Mouse (Mus musculus) midbrain, postnatal 0 days (tissue): ENCODE results near the gene Cxcr2. TPM values are rescaled to one million over a fixed set of nuclear protein-coding genes. Genes with fewer than 3 reads are reported as not detected.

Experiments used
- ATAC-seq: fragments of 200-750 bp; cut with Nextera tagmentation; 2 replicates; pipeline ENCODE4 v1.8.0; 2017; ENCODE audit warnings: moderate number of reproducible peaks, mild to moderate bottlenecking, moderate TSS enrichment, moderate library complexity; ENCODE audit not compliant: low FRiP score
- DNase-seq: peaks from one replicate; pipeline ENCODE4 v3.0.0-alpha.2; 2015; ENCODE audit warnings: low spot score
- H3K27ac ChIP-seq: fragments of 300-500 bp; sonication (generic); 2 replicates; pipeline ENCODE4 v1.5.1; 2014; ENCODE audit warnings: low read depth, mild to moderate bottlenecking, low read length, mixed read lengths
- H3K27me3 ChIP-seq: fragments of 300-500 bp; sonication (generic); 2 replicates; pipeline ENCODE4 v1.6.1; 2014; ENCODE audit warnings: low read length, control low read depth, mixed read lengths; ENCODE audit not compliant: insufficient read depth
- H3K36me3 ChIP-seq: fragments of 300-500 bp; sonication (generic); 2 replicates; pipeline ENCODE4 v1.6.1; 2014; ENCODE audit warnings: low read length, control low read depth, mixed read lengths; ENCODE audit not compliant: insufficient read depth
- H3K4me1 ChIP-seq: fragments of 300-500 bp; sonication (generic); 2 replicates; pipeline ENCODE4 v1.6.1; 2014; ENCODE audit warnings: mild to moderate bottlenecking, control low read depth, antibody characterized with exemption, low read length, mixed read lengths; ENCODE audit not compliant: insufficient read depth
- H3K4me2 ChIP-seq: fragments of 300-500 bp; sonication (generic); 2 replicates; pipeline ENCODE4 v1.6.1; 2014; ENCODE audit warnings: low read depth, mild to moderate bottlenecking, low read length, mixed read lengths; ENCODE audit not compliant: poor library complexity, severe bottlenecking
- H3K4me3 ChIP-seq: fragments of 300-500 bp; sonication (generic); 2 replicates; pipeline ENCODE4 v1.5.1; 2014; ENCODE audit warnings: low read depth, mild to moderate bottlenecking, low read length, moderate library complexity
- H3K9ac ChIP-seq: fragments of 300-500 bp; sonication (generic); replicated peaks from 2 replicates; pipeline ENCODE4 v1.6.1; 2014; ENCODE audit warnings: mild to moderate bottlenecking, low read length, moderate library complexity, mixed read lengths; ENCODE audit not compliant: poor library complexity, severe bottlenecking
- H3K9me3 ChIP-seq: fragments of 300-500 bp; sonication (generic); 2 replicates; pipeline ENCODE4 v1.6.1; 2016; ENCODE audit warnings: low read length, control low read depth
- CTCF ChIP-seq: IDR thresholded peaks from 2 replicates; pipeline ENCODE4 v1.5.1; 2016; ENCODE audit warnings: antibody characterized with exemption, mild to moderate bottlenecking
- WGBS: fragments of 180-500 bp; shearing (Covaris S2); extraction: QIAGEN DNeasy Blood & Tissue Kit; methylation state at CpG from one replicate; pipeline ENCODE4 v1.1.7; 2014; 5-methylcytosine and 5-hydroxymethylcytosine counted together
- polyA plus RNA-seq: library from polyadenylated mRNA; unstranded; fragments of >200 nt; fragmentation: Nextera tagmentation; extraction: Ambion mirVana; gene quantifications from 2 replicates; pipeline ENCODE4 v1.2.1, GENCODE M21; 2015
- total RNA-seq: library from RNA; depleted of rRNA; stranded (reverse); fragments of >200 nt; gene quantifications from 2 replicates; pipeline ENCODE4 v1.2.3, GENCODE M21; 2014; rRNA removed

Gene Cxcr2
- total RNA-seq (0.38 TPM in 1 of 2 replicates, not detected in the other), polyA plus RNA-seq (0.05 and 0.16 TPM in 2 replicates)

DNA sequence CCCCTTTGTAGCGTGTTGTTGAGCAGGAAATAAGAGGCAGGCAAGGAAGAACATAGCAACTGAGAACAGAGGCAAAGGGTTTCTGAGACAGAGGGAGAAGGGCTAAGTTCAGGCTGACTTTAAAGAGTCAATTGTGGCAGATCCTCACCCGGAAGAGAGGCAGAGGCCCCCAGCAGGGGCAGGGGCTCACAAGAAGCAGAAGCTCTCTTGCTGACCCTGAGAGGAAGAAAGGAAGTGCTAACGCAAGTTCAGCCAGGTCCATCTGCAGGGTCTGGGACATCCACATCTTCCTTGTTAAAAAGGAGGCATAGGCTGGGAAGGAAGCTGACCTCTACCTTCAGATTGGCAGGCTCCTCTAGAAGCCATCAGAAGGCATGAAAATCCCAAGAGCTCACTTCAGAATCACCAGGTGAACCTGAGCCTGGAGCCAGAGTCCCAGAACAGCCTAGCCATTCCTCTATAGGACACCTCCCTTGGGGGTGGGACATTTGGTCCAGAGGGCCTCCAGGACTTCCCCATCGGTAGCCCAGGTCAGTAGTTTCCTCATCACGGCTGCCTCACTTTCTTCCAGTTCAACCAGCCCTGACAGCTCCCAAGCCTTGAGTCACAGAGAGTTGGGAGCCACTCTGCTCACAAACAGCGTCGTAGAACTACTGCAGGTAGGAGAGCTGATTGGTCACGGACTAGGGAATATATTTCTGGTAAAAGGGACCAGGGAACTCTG, at the start of gene Cxcr2:
TSS of gene Cxcr2 (plus strand) at position 529 of the 724 bp plus-strand sequence.
- no peak within 1 kb of the TSS for H3K4me3 ChIP-seq
- TF ChIP-seq CTCF = no peak
- no peaks in the 10 kb centered on the region for H3K36me3 ChIP-seq
- H3K27ac ChIP-seq = no peak within 1 kb of the TSS
- no peak within 1 kb of the TSS for H3K9ac ChIP-seq
- 75% methylated on average over 8 of the region's 8 CpGs for WGBS
- DNase-seq = no peak
- no peaks in the 10 kb centered on the region for H3K4me1 ChIP-seq
- no peaks in the 10 kb centered on the region for H3K9me3 ChIP-seq
- H3K4me2 ChIP-seq = no peak within 1 kb of the TSS
- no peak for ATAC-seq
- no peaks in the 10 kb centered on the region for H3K27me3 ChIP-seq

DNA sequence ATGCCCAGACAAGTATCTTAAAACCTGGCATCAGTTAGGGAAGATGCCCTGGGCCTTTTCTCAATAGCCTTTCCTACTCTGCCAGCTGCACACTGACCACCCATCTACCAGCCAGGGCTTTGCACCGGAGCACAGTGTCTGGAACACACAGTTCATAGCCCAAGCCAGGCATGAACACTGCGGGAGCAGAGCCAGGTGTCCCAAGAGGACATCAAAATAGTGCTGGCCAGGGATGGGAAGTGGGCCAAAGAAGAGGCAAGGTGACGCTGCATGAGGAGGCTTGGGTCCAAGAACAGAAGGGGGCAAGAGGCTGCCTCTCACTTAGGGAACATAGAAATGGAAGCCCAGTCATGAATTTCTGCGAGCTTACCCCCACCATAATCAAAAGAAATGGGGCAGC, 48.1 kb upstream of the Cxcr2 start:
- no peaks in the 10 kb centered on the region for H3K9me3 ChIP-seq
- H3K36me3 ChIP-seq = no peaks in the 10 kb centered on the region
- no peak overlapping the region for H3K9ac ChIP-seq
- no peak overlapping the region for H3K27ac ChIP-seq
- H3K27me3 ChIP-seq = no peaks in the 10 kb centered on the region
- no peaks in the 10 kb centered on the region; the same call in 1 of the 2 replicates for H3K4me1 ChIP-seq
- ATAC-seq = no peak
- no peak for TF ChIP-seq CTCF
- no peak overlapping the region for H3K4me3 ChIP-seq
- no peak for DNase-seq
- 79% methylated on average over 4 of the region's 4 CpGs for WGBS
- no peak overlapping the region for H3K4me2 ChIP-seq

DNA sequence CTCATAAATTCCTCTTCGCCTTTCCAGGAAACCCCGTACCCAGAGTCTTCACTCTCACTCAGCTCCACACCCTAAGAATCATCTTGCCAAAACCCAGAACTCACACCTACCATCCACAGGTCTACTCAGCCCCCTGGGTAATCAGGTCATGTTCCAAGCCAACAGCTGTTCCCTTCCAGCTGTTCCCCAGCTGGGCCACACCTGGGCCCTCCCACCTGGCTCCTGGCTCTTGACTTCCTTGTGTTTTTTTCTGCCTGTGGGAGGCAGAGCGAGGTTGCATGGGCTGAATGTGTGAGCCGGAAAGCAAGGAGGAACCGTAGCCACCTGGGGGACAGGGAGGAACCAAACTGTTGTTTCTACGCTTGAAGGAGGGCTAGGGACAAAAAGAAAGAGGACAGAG, 47.6 kb upstream of the Cxcr2 start:
- ATAC-seq (no peak), DNase-seq (no peak)
- Histone ChIP-seq H3K27ac (no peak overlapping the region), H3K4me2 (no peak overlapping the region), H3K9me3 (no peaks in the 10 kb centered on the region), H3K27me3 (no peaks in the 10 kb centered on the region), H3K36me3 (no peaks in the 10 kb centered on the region), H3K4me1 (no peaks in the 10 kb centered on the region; the same call in 1 of the 2 replicates), H3K4me3 (no peak overlapping the region), H3K9ac (no peak overlapping the region)
- WGBS = 79% methylated on average over 6 of the region's 6 CpGs
- TF ChIP-seq CTCF = no peak

- Histone ChIP-seq H3K9ac (no peak overlapping the region), H3K4me2 (no peak overlapping the region), H3K27me3 (no peaks in the 10 kb centered on the region), H3K27ac (no peak overlapping the region), H3K4me1 (no peaks in the 10 kb centered on the region; the same call in 1 of the 2 replicates), H3K9me3 (no peaks in the 10 kb centered on the region), H3K36me3 (no peaks in the 10 kb centered on the region), H3K4me3 (no peak overlapping the region)
- TF ChIP-seq CTCF = no peak
- WGBS = 80% methylated on average over 4 of the region's 5 CpGs
- DNase-seq = no peak
- ATAC-seq = no peak
Observed at GRCm38 (mm10) chr1:74107931-74108618, 45.7 kb upstream of the Cxcr2 start.

DNA sequence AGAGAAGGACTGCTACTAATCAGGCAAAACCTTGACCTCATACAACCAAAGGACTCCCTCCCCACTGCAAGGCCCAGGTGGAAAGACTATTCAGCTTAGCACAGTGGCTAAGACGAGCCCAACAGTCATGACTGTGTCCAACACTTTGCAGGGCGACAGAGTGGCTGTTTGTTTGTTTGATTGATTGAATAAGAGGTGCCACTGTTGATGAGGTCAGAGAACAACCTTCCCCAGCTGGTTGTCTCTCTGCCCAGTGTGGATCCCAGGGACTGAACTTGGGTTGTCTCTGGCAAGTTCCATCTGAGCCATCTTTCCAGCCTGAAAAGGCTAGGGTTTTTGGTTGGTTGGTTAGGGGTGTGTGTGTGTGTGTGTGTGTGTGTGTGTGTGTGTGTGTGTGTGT, 44.1 kb upstream of the Cxcr2 start:
- H3K4me3 ChIP-seq = no peak overlapping the region
- 78% methylated on average over 2 of the region's 2 CpGs for WGBS
- no peak for ATAC-seq

More for the DNA sequence above, 44.1 kb upstream of the Cxcr2 start:
- Histone ChIP-seq H3K36me3 (no peaks in the 10 kb centered on the region), H3K27me3 (no peaks in the 10 kb centered on the region), H3K4me1 (no peaks in the 10 kb centered on the region; the same call in 1 of the 2 replicates), H3K9ac (no peak overlapping the region), H3K4me2 (no peak overlapping the region), H3K27ac (no peak overlapping the region), H3K9me3 (no peaks in the 10 kb centered on the region)
- no peak for DNase-seq
- TF ChIP-seq CTCF = no peak
